Mouse (Mus musculus) duodenum, adult 2 months (tissue): ENCODE results near the gene Gas2. TPM values are rescaled to one million over a fixed set of nuclear protein-coding genes. Genes with fewer than 3 reads are reported as not detected.

ENCODE experiments used
- polyA plus RNA-seq: library from polyadenylated mRNA; depleted of rRNA; stranded (reverse); fragments of >200 nt; gene quantifications from 2 replicates; pipeline ENCODE4 v1.2.3, GENCODE M21; 2012; ENCODE audit warnings: low replicate concordance; rRNA removed

Gene Gas2
- 1.7 and 2.4 TPM in 2 replicates for polyA plus RNA-seq

DNA sequence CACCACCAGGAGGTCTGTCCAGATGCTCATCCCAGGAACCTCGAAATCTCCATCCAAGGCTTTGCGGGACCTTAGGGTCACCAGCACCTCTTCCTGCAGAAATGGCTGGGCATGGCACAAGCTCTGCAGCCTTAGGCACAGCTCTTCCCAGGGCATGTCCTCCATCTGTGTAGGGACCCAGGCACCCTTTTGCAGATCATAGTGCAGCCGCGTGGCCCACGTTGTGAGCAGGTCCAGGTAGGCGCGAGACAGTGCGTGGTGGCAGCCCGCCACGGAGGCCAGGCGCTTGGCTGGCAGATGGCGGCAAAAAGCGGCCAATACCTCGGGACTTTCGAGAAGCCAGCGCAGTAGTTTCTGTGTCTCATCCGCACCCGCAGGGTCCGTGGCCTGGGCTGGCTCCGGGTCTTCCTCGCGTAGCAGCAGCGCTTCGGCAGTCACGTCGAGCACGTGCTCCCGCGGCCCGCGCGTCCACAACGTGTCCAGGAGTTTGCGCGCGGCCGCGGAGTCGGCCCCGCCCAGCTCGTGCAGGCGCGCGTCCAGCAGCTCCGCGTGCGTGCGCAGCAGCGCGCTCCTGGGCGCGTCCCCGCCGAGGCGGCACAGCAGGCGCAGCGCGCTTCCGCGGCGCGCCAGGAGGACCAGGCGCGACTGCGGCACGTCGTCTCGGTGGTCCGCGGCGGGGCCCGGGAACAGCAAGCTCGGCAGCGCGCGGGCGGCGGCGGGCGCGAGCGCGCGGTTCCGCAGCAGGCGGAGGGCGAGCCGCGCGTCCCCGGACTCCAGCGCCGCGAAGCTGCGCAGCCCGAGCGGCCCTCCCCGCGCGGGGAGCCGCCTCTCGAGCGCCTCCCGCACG lies at the start of gene Gas2:
Gene Gas2, plus strand, starts transcription at position 766 of the 847 bp plus-strand sequence.

GRCm38 (mm10) chr7:51862097-51862492 lies 280 bp downstream of the Gas2 start, which contains the start of gene Fancf:
Fancf (minus strand) TSS chr7:51862267.

DNA sequence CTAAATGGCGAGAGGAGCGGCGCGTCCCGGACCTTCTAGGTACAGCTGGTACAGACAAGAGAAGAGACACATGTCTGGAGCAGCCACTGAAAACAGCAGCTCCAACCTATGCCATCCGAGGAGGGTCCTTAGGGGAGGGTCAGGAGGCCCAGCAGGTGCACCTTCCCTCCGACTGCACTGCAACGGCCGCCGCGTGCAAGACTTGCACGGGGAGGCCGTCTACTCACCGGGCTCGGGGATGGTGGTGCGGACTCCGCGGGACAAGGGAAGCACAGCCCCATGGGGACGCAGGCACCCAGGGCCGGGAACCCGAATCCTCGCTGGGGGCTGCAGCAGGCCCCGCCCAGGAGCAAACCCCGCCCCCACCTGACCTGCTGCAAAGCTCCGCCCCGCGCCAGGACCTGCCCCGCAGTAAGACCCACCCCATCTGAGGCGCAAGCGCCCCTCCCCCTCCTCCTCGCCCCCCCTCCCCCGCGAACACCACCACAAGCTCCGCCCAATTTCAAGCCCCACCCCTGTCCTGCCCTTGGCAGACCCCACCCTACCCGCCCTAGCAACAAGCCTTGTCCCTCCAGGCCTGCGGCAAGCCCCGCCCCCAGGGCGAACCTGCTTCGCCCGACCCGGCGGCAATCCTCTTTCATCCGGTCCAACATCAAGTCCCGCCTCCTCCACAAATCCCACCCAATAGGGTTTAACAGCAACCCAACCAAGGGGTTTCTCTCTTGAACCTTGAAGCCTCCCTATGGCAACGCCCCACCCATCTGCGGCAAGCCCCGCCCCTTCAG lies 143.9 kb downstream of the Gas2 start, which contains the start of gene Svip:
Gene Svip, minus strand, starts transcription at position 508 of the 785 bp plus-strand sequence.

DNA sequence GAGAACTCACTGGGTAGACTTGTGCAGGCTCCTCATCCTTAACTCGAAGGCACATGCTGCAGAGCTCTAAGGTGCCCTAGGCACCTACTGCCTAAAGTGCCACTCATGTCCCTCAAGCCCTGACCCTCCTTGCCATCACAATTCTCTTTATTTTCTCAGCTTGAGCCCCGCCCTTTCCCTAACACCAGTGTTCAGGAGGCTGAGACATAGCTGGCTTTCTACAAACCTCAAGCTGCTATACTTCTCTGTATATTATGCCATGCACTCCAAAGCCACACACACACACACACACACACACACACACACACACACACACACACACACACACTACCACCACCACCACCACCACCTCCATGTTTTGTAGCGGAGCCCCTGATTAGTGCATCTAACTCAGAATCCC lies 153.8 kb downstream of the Gas2 start, which contains the start of gene 1700015G11Rik:
Gene 1700015G11Rik, minus strand, starts transcription at position 101 of the 400 bp plus-strand sequence.

Other genes with a start within 250 kb of the Gas2 start
- gene Slc17a6, start 240.0 kb upstream of the Gas2 start, polyA plus RNA-seq, result not detected in 2 replicates
- gene Fancf, start 252 bp downstream of the Gas2 start, polyA plus RNA-seq, result 10.0 and 16.0 TPM in 2 replicates
- 1.6 and 1.9 TPM in 2 replicates for gene Svip, start 144.0 kb downstream of the Gas2 start, polyA plus RNA-seq
- not detected in 2 replicates for gene 1700015G11Rik, start 153.7 kb downstream of the Gas2 start, polyA plus RNA-seq